26 mouse cellular contexts compared by ENCODE assay signal in the genomic region with DNA sequence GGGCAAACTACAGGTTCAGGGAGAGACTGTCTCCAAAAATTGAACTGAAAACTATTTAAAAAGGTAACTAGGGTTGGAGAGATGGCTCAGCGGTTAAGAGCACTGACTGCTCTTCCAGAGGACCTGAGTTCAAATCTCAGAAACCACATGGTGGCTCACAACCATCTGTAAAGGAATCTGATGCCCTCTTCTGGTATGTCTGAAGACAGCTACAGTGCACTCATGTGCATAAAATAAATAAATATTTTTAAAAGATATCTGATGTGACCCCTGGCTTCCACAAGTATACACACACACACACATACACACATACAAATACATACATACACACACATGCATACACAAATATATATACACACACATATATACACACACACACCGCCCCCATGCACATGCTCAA. TPM values are rescaled to one million over a fixed set of nuclear protein-coding genes. Genes with fewer than 3 reads are reported as not detected.
A peak's percentile ranks its signal among the peaks of the same experiment; 100 is the strongest.
DNase-seq lines count a peak whose midpoint lies in the region; ATAC-seq and TF ChIP-seq lines count a peak whose summit lies in the region.
"Had no signal": no experiment of that assay in that cellular context is flagged by ENCODE, and none has a peak within 500 bp of the region (broad histone marks: within the 10 kb centered on the region; RNA-seq: fewer than 3 reads in every experiment).

No protein-coding gene starts in this region.

- no peaks in the 10 kb centered on the region for H3K4me1 ChIP-seq in kidney, postnatal 0 days (replicated peaks; ENCODE audit: insufficient read depth, low read length)
- 0 out of 2 replicates have a peak, but pooled peaks cover 6% of the 10 kb centered on the region for H3K4me1 ChIP-seq in kidney, embryonic 15.5 days
- H3K4me1 ChIP-seq in lung, embryonic 16.5 days (replicated peaks; ENCODE audit: control insufficient read depth, insufficient read depth, low read length) = peaks cover 9% of the 10 kb centered on the region
- H3K4me1 ChIP-seq: hindbrain, embryonic 10.5 days; hindbrain, embryonic 15.5 days; midbrain, embryonic 12.5 days had no signal

- no peak for ATAC-seq in kidney, postnatal 0 days (replicated peaks; ENCODE audit: low FRiP score, low read depth)
- no peak for ATAC-seq in kidney, embryonic 15.5 days (replicated peaks; ENCODE audit: low FRiP score)
- no peak for ATAC-seq in lung, embryonic 16.5 days (ENCODE audit: low read depth)
- ATAC-seq: forebrain, embryonic 13.5 days; intestine, embryonic 15.5 days had no signal

- H3K27ac ChIP-seq in gastrocnemius, adult 2 months = no peak overlapping the region
- no peak overlapping the region for H3K27ac ChIP-seq in kidney, postnatal 0 days
- H3K27ac ChIP-seq in kidney, embryonic 15.5 days = no peak overlapping the region
- H3K27ac ChIP-seq in lung, embryonic 16.5 days (ENCODE audit: low read length) = 0 out of 2 replicates have a peak overlapping the region, but pooled peaks have one; percentile 29
- H3K27ac ChIP-seq: forebrain, embryonic 13.5 days; hindbrain, embryonic 10.5 days; hindbrain, embryonic 15.5 days; intestine, embryonic 15.5 days; limb, embryonic 10.5 days; limb, embryonic 15.5 days; midbrain, embryonic 12.5 days; neural tube, embryonic 13.5 days had no signal

- DNase-seq in gastrocnemius, adult 2 months = no peak
- DNase-seq in gastrocnemius, postnatal 4 days (ENCODE audit: low spot score in 2 of 2) = no peak
- no peak for DNase-seq in kidney, postnatal 0 days (ENCODE audit: low spot score)
- DNase-seq in lung, postnatal 36 days = no peak
- no peak for DNase-seq in c-Kit-positive CD71-positive TER-119-positive erythroid progenitor cells, embryonic 14.5 days (ENCODE audit: low spot score)
- DNase-seq: adrenal gland, postnatal 10 days; cerebellum, adult 11 months; cerebellum, adult 9-10 months; cerebellum, postnatal 36 days; gastrocnemius, postnatal 14 days; kidney, adult 9 months; kidney, postnatal 25 days; lung, postnatal 10 days; right cerebral cortex, postnatal 14 days had no signal

- 92% methylated on average over 2 of the region's 2 CpGs for WGBS in kidney, postnatal 0 days
- 95% methylated on average over 2 of the region's 2 CpGs for WGBS in kidney, embryonic 15.5 days
- 96% methylated on average over 2 of the region's 2 CpGs for WGBS in lung, embryonic 16.5 days

- no peak overlapping the region for H3K4me2 ChIP-seq in kidney, postnatal 0 days (ENCODE audit: low read length)
- H3K4me2 ChIP-seq in kidney, embryonic 15.5 days = no peak overlapping the region
- H3K4me2 ChIP-seq in lung, embryonic 16.5 days (ENCODE audit: low read depth, low read length) = no peak overlapping the region
- H3K4me2 ChIP-seq: forebrain, embryonic 13.5 days; heart, embryonic 11.5 days; hindbrain, embryonic 15.5 days; intestine, embryonic 15.5 days; limb, embryonic 15.5 days; midbrain, embryonic 12.5 days; neural tube, embryonic 13.5 days had no signal

- H3K4me3 ChIP-seq in gastrocnemius, adult 2 months = no peak overlapping the region
- H3K4me3 ChIP-seq in kidney, postnatal 0 days (replicated peaks; ENCODE audit: low read depth, low read length) = no peak overlapping the region
- H3K4me3 ChIP-seq in kidney, embryonic 15.5 days (replicated peaks) = no peak overlapping the region
- no peak overlapping the region for H3K4me3 ChIP-seq in lung, embryonic 16.5 days (ENCODE audit: low read length)
- H3K4me3 ChIP-seq: forebrain, embryonic 13.5 days; hindbrain, embryonic 10.5 days; hindbrain, embryonic 15.5 days; intestine, embryonic 15.5 days; limb, embryonic 10.5 days; limb, embryonic 15.5 days; midbrain, embryonic 12.5 days; neural tube, embryonic 13.5 days had no signal

- intact Hi-C loops in gastrocnemius, adult 2 months (cut with DNase I) = no loop called here

- H3K36me3 ChIP-seq in kidney, postnatal 0 days (ENCODE audit: insufficient read depth, low read length) = no peaks in the 10 kb centered on the region
- no peaks in the 10 kb centered on the region for H3K36me3 ChIP-seq in kidney, embryonic 15.5 days
- H3K36me3 ChIP-seq in lung, embryonic 16.5 days (ENCODE audit: control insufficient read depth, insufficient read depth, low read length) = no peaks in the 10 kb centered on the region
- H3K36me3 ChIP-seq: G1E; hindbrain, embryonic 10.5 days; hindbrain, embryonic 15.5 days; intestine, embryonic 15.5 days; limb, embryonic 10.5 days; limb, embryonic 15.5 days; midbrain, embryonic 12.5 days; neural tube, embryonic 13.5 days had no signal

- no peaks in the 10 kb centered on the region for H3K9me3 ChIP-seq in kidney, postnatal 0 days (replicated peaks; ENCODE audit: low read length)
- no peaks in the 10 kb centered on the region for H3K9me3 ChIP-seq in kidney, embryonic 15.5 days (replicated peaks)
- no peaks in the 10 kb centered on the region for H3K9me3 ChIP-seq in lung, embryonic 16.5 days (ENCODE audit: control insufficient read depth, low read length)
- H3K9me3 ChIP-seq: forebrain, embryonic 13.5 days; hindbrain, embryonic 10.5 days; hindbrain, embryonic 15.5 days; intestine, embryonic 15.5 days; limb, embryonic 10.5 days; limb, embryonic 15.5 days; midbrain, embryonic 12.5 days; neural tube, embryonic 13.5 days had no signal

- H3K27me3 ChIP-seq in kidney, postnatal 0 days (ENCODE audit: insufficient read depth, low read length) = no peaks in the 10 kb centered on the region
- H3K27me3 ChIP-seq in kidney, embryonic 15.5 days = no peaks in the 10 kb centered on the region
- no peaks in the 10 kb centered on the region for H3K27me3 ChIP-seq in lung, embryonic 16.5 days (ENCODE audit: control insufficient read depth, insufficient read depth, low read depth, low read length)
- H3K27me3 ChIP-seq: forebrain, embryonic 13.5 days; hindbrain, embryonic 15.5 days; intestine, embryonic 15.5 days; limb, embryonic 15.5 days; midbrain, embryonic 12.5 days; neural tube, embryonic 13.5 days had no signal

- no peak overlapping the region for H3K9ac ChIP-seq in kidney, postnatal 0 days (ENCODE audit: low read depth, low read length)
- no peak overlapping the region for H3K9ac ChIP-seq in kidney, embryonic 15.5 days
- no peak overlapping the region for H3K9ac ChIP-seq in lung, embryonic 16.5 days (ENCODE audit: low read length)
- H3K9ac ChIP-seq: forebrain, embryonic 13.5 days; hindbrain, embryonic 15.5 days; intestine, embryonic 15.5 days; limb, embryonic 15.5 days; midbrain, embryonic 12.5 days; neural tube, embryonic 13.5 days had no signal

- peak; percentile 21; the same call in 1 of the 2 replicates for TF ChIP-seq CTCF in gastrocnemius, adult 2 months (IDR thresholded peaks at IDR 0.05)
- TF ChIP-seq CTCF in kidney, postnatal 0 days (IDR thresholded peaks at IDR 0.05; ENCODE audit: low read depth) = peak; percentile 44

RNA-seq across cellular contexts. Expression of gene Zfp326, which starts 31.3 kb away (rescaled TPM):
- total RNA-seq in gastrocnemius, adult 2 months (2021) = 10 to 100 TPM in 1 of 2 experiments, 1 to 10 TPM in 1; 9.8 to 10.6 TPM
- total RNA-seq in gastrocnemius, postnatal 4 days (2021) = 10 to 100 TPM; 25.2 to 31.1 TPM
- 28.9 and 32.3 TPM in 2 replicates for polyA plus RNA-seq in kidney, postnatal 0 days (2015; fragmentation: Nextera tagmentation; extraction: Ambion mirVana)
- 47.0 and 50.8 TPM in 2 replicates for polyA plus RNA-seq in kidney, embryonic 15.5 days (2015; fragmentation: Nextera tagmentation; extraction: Ambion mirVana)
- polyA plus RNA-seq in lung, embryonic 16.5 days (2015; fragmentation: Nextera tagmentation; extraction: Ambion mirVana) = 32.1 and 35.5 TPM in 2 replicates
